Mouse (Mus musculus) MEL (cell line): ENCODE data around the gene Minos1. TPM values are rescaled to one million over a fixed set of nuclear protein-coding genes. Genes with fewer than 3 reads are reported as not detected.

Source experiments
- DNase-seq: peaks from one replicate; pipeline ENCODE4 v3.0.0; 2011; ENCODE audit warnings: low read depth, low spot score
- H3K27ac ChIP-seq: 2 replicates; pipeline ENCODE4 v1.5.1; 2012; ENCODE audit warnings: low read depth, mild to moderate bottlenecking, control low read depth, low read length, moderate library complexity; ENCODE audit not compliant: control insufficient read depth
- H3K27me3 ChIP-seq, 2 experiments: fragments of 150-350 bp in 1 of 2; sonication (generic) in 1 of 2; 2 replicates each; pipeline ENCODE4 v1.6.1; 2012; ENCODE audit warnings: low read length in 2 of 2, mild to moderate bottlenecking in 2 of 2, improper control_type of control experiment in 1 of 2, moderate library complexity in 1 of 2; ENCODE audit not compliant: insufficient read depth in 2 of 2, control insufficient read depth in 1 of 2
- H3K36me3 ChIP-seq, 2 experiments: 2 replicates each; pipeline ENCODE4 v1.6.1; 2012 to 2014; ENCODE audit warnings: low read length in 2 of 2, improper control_type of control experiment in 1 of 2, inconsistent platforms in 1 of 2, mild to moderate bottlenecking in 1 of 2; ENCODE audit not compliant: insufficient read depth in 2 of 2, control insufficient read depth in 1 of 2
- H3K4me1 ChIP-seq, 2 experiments: fragments of 150-350 bp in 1 of 2; sonication (generic) in 1 of 2; 2 replicates each; pipeline ENCODE4 v1.6.1; 2012; ENCODE audit warnings: low read length in 2 of 2, improper control_type of control experiment in 1 of 2, mild to moderate bottlenecking in 1 of 2; ENCODE audit not compliant: insufficient read depth in 2 of 2, control insufficient read depth in 1 of 2
- H3K4me3 ChIP-seq, 2 experiments: fragments of 150-350 bp in 1 of 2; sonication (generic) in 1 of 2; 2 replicates each; pipeline ENCODE4 v1.5.1; 2012; ENCODE audit warnings: low read depth in 2 of 2, low read length in 2 of 2, mild to moderate bottlenecking in 2 of 2, moderate library complexity in 2 of 2, control low read depth in 1 of 2, improper control_type of control experiment in 1 of 2; ENCODE audit not compliant: control insufficient read depth in 1 of 2, insufficient read depth in 1 of 2
- H3K79me2 ChIP-seq: 2 replicates; pipeline ENCODE4 v1.6.1; 2012; ENCODE audit warnings: mild to moderate bottlenecking, low read length, moderate library complexity; ENCODE audit not compliant: control insufficient read depth, poor library complexity, insufficient read depth
- H3K9ac ChIP-seq: 2 replicates; pipeline ENCODE4 v1.6.1; 2012; ENCODE audit warnings: low read depth, mild to moderate bottlenecking, control low read depth, low read length, moderate library complexity; ENCODE audit not compliant: control insufficient read depth, poor library complexity, severe bottlenecking
- H3K9me3 ChIP-seq: fragments of 150-350 bp; sonication (generic); replicated peaks from 2 replicates; pipeline ENCODE4 v1.6.1; 2012; ENCODE audit warnings: mild to moderate bottlenecking, low read length, improper control_type of control experiment, moderate library complexity; ENCODE audit not compliant: insufficient read depth
- CHD1 ChIP-seq: IDR thresholded peaks from 2 replicates; pipeline ENCODE4 v1.6.1; 2012; ENCODE audit warnings: low read depth, mild to moderate bottlenecking, inconsistent platforms, low read length, improper control_type of control experiment
- ELF1 ChIP-seq: IDR thresholded peaks from 2 replicates; pipeline ENCODE4 v1.6.1; 2014; ENCODE audit warnings: low read depth, mild to moderate bottlenecking, inconsistent platforms, low read length, improper control_type of control experiment, moderate library complexity
- EP300 ChIP-seq, 2 experiments: IDR thresholded peaks; 2 replicates each; pipeline ENCODE4 v1.6.1; 2011; ENCODE audit warnings: improper control_type of control experiment in 2 of 2, low read length in 2 of 2, low read depth in 1 of 2, mild to moderate bottlenecking in 1 of 2
- GATA1 ChIP-seq: IDR thresholded peaks from 2 replicates; pipeline ENCODE4 v1.6.1; 2011; ENCODE audit warnings: low read depth, low read length, improper control_type of control experiment
- JUND ChIP-seq: IDR thresholded peaks from 2 replicates; pipeline ENCODE4 v1.6.1; 2011; ENCODE audit warnings: low read depth, mild to moderate bottlenecking, improper control_type of control experiment, low read length
- MAFK ChIP-seq: IDR thresholded peaks from 2 replicates; pipeline ENCODE4 v1.6.1; 2011; ENCODE audit warnings: low read depth, mild to moderate bottlenecking, low read length, improper control_type of control experiment, borderline replicate concordance
- MAX ChIP-seq: IDR thresholded peaks from 2 replicates; pipeline ENCODE4 v1.6.1; 2011; ENCODE audit warnings: low read length, improper control_type of control experiment
- MEF2A ChIP-seq: IDR thresholded peaks from 2 replicates; pipeline ENCODE4 v1.6.1; 2014; ENCODE audit warnings: low read depth, mild to moderate bottlenecking, inconsistent platforms, low read length, improper control_type of control experiment; ENCODE audit not compliant: poor library complexity, insufficient replicate concordance, severe bottlenecking; ENCODE audit errors: extremely low read depth
- MXI1 ChIP-seq: IDR thresholded peaks from 2 replicates; pipeline ENCODE4 v1.6.1; 2011; ENCODE audit warnings: mild to moderate bottlenecking, low read depth, low read length, improper control_type of control experiment
- MYB ChIP-seq: IDR thresholded peaks from 2 replicates; pipeline ENCODE4 v1.6.1; 2011; ENCODE audit warnings: mild to moderate bottlenecking, low read depth, low read length, improper control_type of control experiment
- MYC ChIP-seq: IDR thresholded peaks from 2 replicates; pipeline ENCODE4 v1.6.1; 2011; ENCODE audit warnings: low read depth, mild to moderate bottlenecking, low read length, improper control_type of control experiment, moderate library complexity
- POLR2A ChIP-seq, 2 experiments: IDR thresholded peaks; 2 replicates each; pipeline ENCODE4 v1.6.1; 2011 to 2012; ENCODE audit warnings: low read length in 2 of 2, mild to moderate bottlenecking in 2 of 2, control low read depth in 1 of 2, improper control_type of control experiment in 1 of 2, low read depth in 1 of 2, moderate library complexity in 1 of 2; ENCODE audit not compliant: control insufficient read depth in 1 of 2, insufficient read depth in 1 of 2, poor library complexity in 1 of 2
- POLR2AphosphoS5 ChIP-seq: IDR thresholded peaks from 2 replicates; pipeline ENCODE4 v1.6.1; 2012; ENCODE audit warnings: low read depth, borderline replicate concordance, mild to moderate bottlenecking, inconsistent platforms, low read length, moderate library complexity, mixed read lengths
- SMC3 ChIP-seq: IDR thresholded peaks from 2 replicates; pipeline ENCODE4 v1.6.1; 2011; ENCODE audit warnings: low read depth, low read length, improper control_type of control experiment
- TAL1 ChIP-seq: IDR thresholded peaks from 2 replicates; pipeline ENCODE4 v1.6.1; 2012; ENCODE audit warnings: mild to moderate bottlenecking, inconsistent platforms, low read length, moderate library complexity, mixed read lengths
- TBP ChIP-seq: IDR thresholded peaks from 2 replicates; pipeline ENCODE4 v1.8.0; 2011; ENCODE audit warnings: low read depth, low read length, improper control_type of control experiment
- USF1 ChIP-seq: IDR thresholded peaks from 2 replicates; pipeline ENCODE4 v1.6.1; 2014; ENCODE audit warnings: low read depth, mild to moderate bottlenecking, inconsistent platforms, low read length, improper control_type of control experiment, moderate library complexity
- ZC3H11A ChIP-seq: IDR thresholded peaks from 2 replicates; pipeline ENCODE4 v1.6.1; 2012; ENCODE audit warnings: low read depth, mild to moderate bottlenecking, inconsistent platforms, low read length, improper control_type of control experiment
- ZMIZ1 ChIP-seq: IDR thresholded peaks from 2 replicates; pipeline ENCODE4 v1.6.1; 2012; ENCODE audit warnings: low read depth, mild to moderate bottlenecking, inconsistent platforms, low read length, improper control_type of control experiment, moderate library complexity
- ZNF384 ChIP-seq: IDR thresholded peaks from 2 replicates; pipeline ENCODE4 v1.6.1; 2012; ENCODE audit warnings: low read depth, mild to moderate bottlenecking, inconsistent platforms, low read length, improper control_type of control experiment
- polyA plus RNA-seq, 2 experiments: library from polyadenylated mRNA; stranded (reverse) in 1 of 2; unstranded in 1 of 2; fragments of >175 nt in 1 of 2; fragments of >200 nt in 1 of 2; gene quantifications; 2 replicates each; pipeline versions ENCODE4 v1.2.1 to v1.2.4; 2012; ENCODE audit warnings: low replicate concordance in 2 of 2, low read depth in 1 of 2; ENCODE audit not compliant: insufficient read length in 2 of 2, insufficient read depth in 1 of 2, missing spikeins in 1 of 2
- total RNA-seq: library from RNA; depleted of rRNA; stranded (reverse); fragments of 300-350 nt; gene quantifications from 2 replicates; pipeline ENCODE4 v1.2.3, GENCODE M21; 2012

The Minos1 gene
- total and polyA plus RNA-seq, 3 experiments: 163 to 401 TPM; not detected in 1

- no peaks in the 10 kb centered on the region for H3K79me2 ChIP-seq
- no peaks in the 10 kb centered on the region for H3K9me3 ChIP-seq
- no peaks in the 10 kb centered on the region for H3K36me3 ChIP-seq
- no peak for DNase-seq
- H3K27ac ChIP-seq: no peak overlapping the region
- H3K4me3 ChIP-seq: no peak overlapping the region
- no peak for TF ChIP-seq MXI1
- no peak for TF ChIP-seq TAL1
- TF ChIP-seq EP300 (IDR thresholded peaks at IDR 0.05; ENCODE audit: low read depth in 1 of 2, low read length in 2 of 2): no peak
- no peak for TF ChIP-seq MYB
- TF ChIP-seq GATA1: no peak
- no peak for TF ChIP-seq USF1
- TF ChIP-seq ZMIZ1: no peak
- no peak for TF ChIP-seq POLR2AphosphoS5
- peaks cover 0 to 5% of the 10 kb centered on the region in 2 experiments; a peak in 2 of 4 replicates for H3K27me3 ChIP-seq
- no peaks in the 10 kb centered on the region for H3K4me1 ChIP-seq
- no peak overlapping the region for H3K9ac ChIP-seq
These were observed 25.6 kb upstream of the Minos1 start for GRCm38 (mm10) chr4:139156538-139156937.

DNA sequence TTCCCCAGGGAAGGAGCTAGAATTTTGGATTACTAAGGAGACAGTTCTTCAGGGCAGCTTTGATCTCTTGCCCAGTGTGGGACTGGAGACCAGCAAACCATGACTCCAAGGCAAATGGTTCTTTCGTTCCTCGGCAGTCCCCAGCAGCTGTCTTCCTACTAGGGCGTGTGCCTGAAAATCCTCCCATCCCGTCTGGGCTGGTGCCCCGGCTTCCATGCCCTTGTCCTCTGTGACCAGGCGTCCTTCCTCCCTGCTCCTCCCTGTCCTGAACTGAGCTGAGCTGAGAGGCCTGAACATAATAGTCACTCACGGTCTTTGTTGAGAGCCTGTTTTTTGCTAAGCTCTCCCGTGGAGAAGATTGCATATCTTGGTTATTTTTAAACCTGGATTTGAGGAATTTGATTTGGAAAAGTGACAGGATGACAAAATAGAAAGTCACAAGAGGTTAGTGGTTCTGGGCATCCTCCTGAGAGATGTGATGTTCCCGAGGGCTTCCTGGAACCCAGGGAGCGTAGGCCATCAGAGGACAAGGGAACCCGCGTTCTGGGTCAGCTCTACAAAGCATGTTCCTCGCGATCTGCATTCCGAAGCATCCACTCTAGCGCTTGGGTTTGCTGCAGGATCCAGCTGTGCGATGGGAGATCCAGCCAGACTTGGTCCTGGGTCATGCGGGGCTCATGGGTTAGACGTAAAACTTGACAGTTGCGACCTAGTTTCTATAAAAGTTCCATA, 23.8 kb upstream of the Minos1 start:
- Histone ChIP-seq H3K9ac (no peak overlapping the region), H3K9me3 (no peaks in the 10 kb centered on the region), H3K4me3 (no peak overlapping the region), H3K27me3 (peaks cover 0 to 5% of the 10 kb centered on the region in 2 experiments; a peak in 2 of 4 replicates), H3K4me1 (no peaks in the 10 kb centered on the region), H3K36me3 (no peaks in the 10 kb centered on the region), H3K79me2 (no peaks in the 10 kb centered on the region), H3K27ac (no peak overlapping the region)
- TF ChIP-seq SMC3 (no peak), MXI1 (no peak), POLR2A (IDR thresholded peaks at IDR 0.05; ENCODE audit: control insufficient read depth in 1 of 2, insufficient read depth in 1 of 2, low read depth in 1 of 2, low read length in 2 of 2, poor library complexity in 1 of 2) (no peak), MYC (no peak), ELF1 (no peak), TBP (no peak), JUND (no peak), MAFK (no peak), ZC3H11A (no peak), MEF2A (no peak), ZNF384 (no peak), MAX (no peak), ZMIZ1 (no peak), USF1 (no peak), CHD1 (no peak)
- DNase-seq: no peak
